In genomic region chr7:111210282-111210681, GRCm38 (mm10) we compare ENCODE assay signal across 18 mouse cellular contexts.
"Had no signal": no experiment of that assay in that cellular context is flagged by ENCODE, and none has a peak within 500 bp of the region (broad histone marks: within the 10 kb centered on the region; RNA-seq: fewer than 3 reads in every experiment).

No protein-coding gene starts in this region.

- H3K36me3 ChIP-seq: liver, embryonic 13.5 days; neural tube, embryonic 12.5 days had no signal

- H3K9ac ChIP-seq: liver, embryonic 13.5 days; neural tube, embryonic 12.5 days had no signal

- H3K27ac ChIP-seq: kidney, postnatal 0 days; left cerebral cortex, adult 2 months; liver, embryonic 13.5 days; neural tube, embryonic 12.5 days; stomach, postnatal 0 days had no signal

- H3K4me3 ChIP-seq: left cerebral cortex, adult 2 months; liver, embryonic 13.5 days; neural tube, embryonic 12.5 days had no signal

- H3K9me3 ChIP-seq: liver, embryonic 13.5 days; neural tube, embryonic 12.5 days had no signal

- DNase-seq: kidney, postnatal 25 days; layer of hippocampus, postnatal 36 days; liver, embryonic 13.5 days; lung, adult 2 months; lung, postnatal 14 days; lung, postnatal 4 days; midbrain, embryonic 14.5 days; right cerebral cortex, adult 18-20 months; right cerebral cortex, postnatal 14 days; right cerebral cortex, postnatal 4 days; thymus, adult 2 months; thymus, postnatal 14 days; thymus, postnatal 4 days had no signal

- H3K4me2 ChIP-seq: liver, embryonic 13.5 days; midbrain, embryonic 11.5 days; neural tube, embryonic 12.5 days had no signal

- H3K27me3 ChIP-seq: liver, embryonic 13.5 days; neural tube, embryonic 12.5 days had no signal
